Comparison of ENCODE assay signal across 9 mouse cellular contexts in genomic region chr7:34986575-34987150, GRCm38 (mm10).
DNase-seq lines count a peak whose midpoint lies in the region; ATAC-seq and TF ChIP-seq lines count a peak whose summit lies in the region.
"Had no signal": no experiment of that assay in that cellular context is flagged by ENCODE, and none has a peak within 500 bp of the region (broad histone marks: within the 10 kb centered on the region; RNA-seq: fewer than 3 reads in every experiment).

No protein-coding gene starts in this region.

- 54% methylated on average over 7 of the region's 7 CpGs for WGBS in heart, adult 2 months
- 16% methylated on average over 7 of the region's 7 CpGs for WGBS in embryonic facial prominence, embryonic 12.5 days
- 30% methylated on average over 7 of the region's 7 CpGs for WGBS in hindbrain, embryonic 15.5 days
- 51% methylated on average over 7 of the region's 7 CpGs for WGBS in midbrain, embryonic 13.5 days

- no peak overlapping the region for H3K4me2 ChIP-seq in embryonic facial prominence, embryonic 12.5 days (replicated peaks)
- no peak overlapping the region for H3K4me2 ChIP-seq in hindbrain, embryonic 15.5 days
- H3K4me2 ChIP-seq in midbrain, embryonic 13.5 days (replicated peaks) = no peak overlapping the region

- no peaks in the 10 kb centered on the region for H3K27me3 ChIP-seq in heart, adult 2 months (ENCODE audit: control insufficient read depth, insufficient read depth, low read length)
- H3K27me3 ChIP-seq in embryonic facial prominence, embryonic 12.5 days = no peaks in the 10 kb centered on the region
- H3K27me3 ChIP-seq in hindbrain, embryonic 15.5 days = no peaks in the 10 kb centered on the region
- H3K27me3 ChIP-seq in midbrain, embryonic 13.5 days = no peaks in the 10 kb centered on the region

- intact Hi-C loops in heart, adult 2 months (cut with DNase I) = no loop called here

- DNase-seq in heart, adult 11 months = peak; percentile 82
- no peak for DNase-seq in heart, adult 2 months
- no peak for DNase-seq in urinary bladder, adult 18-20 months (ENCODE audit: low spot score in 2 of 2)
- DNase-seq in frontal cortex, postnatal 14 days (ENCODE audit: low spot score in 2 of 2) = no peak
- no peak for DNase-seq in kidney, adult 18-20 months

- ATAC-seq in embryonic facial prominence, embryonic 12.5 days (ENCODE audit: insufficient number of reproducible peaks, insufficient read depth, low FRiP score, low TSS enrichment) = no peak
- ATAC-seq in hindbrain, embryonic 15.5 days (ENCODE audit: low FRiP score, low read depth) = peak; percentile 2; the same call in 1 of the 2 replicates
- ATAC-seq in midbrain, embryonic 13.5 days = peak; percentile 47
- ATAC-seq: inflammation-experienced regulatory T-cells, adult 6 months had no signal

- no peak for TF ChIP-seq CTCF in heart, adult 2 months (IDR thresholded peaks at IDR 0.05)

- H3K36me3 ChIP-seq in heart, adult 2 months (ENCODE audit: control insufficient read depth, insufficient read depth, low read length) = no peaks in the 10 kb centered on the region
- peaks cover 8% of the 10 kb centered on the region for H3K36me3 ChIP-seq in embryonic facial prominence, embryonic 12.5 days
- no peaks in the 10 kb centered on the region for H3K36me3 ChIP-seq in hindbrain, embryonic 15.5 days
- H3K36me3 ChIP-seq in midbrain, embryonic 13.5 days = peaks cover 4% of the 10 kb centered on the region; the same call in 1 of the 2 replicates

- H3K79me2 ChIP-seq in heart, adult 2 months (replicated peaks; ENCODE audit: control insufficient read depth, insufficient read depth, low read length) = no peaks in the 10 kb centered on the region

- H3K4me1 ChIP-seq in heart, adult 2 months (ENCODE audit: control insufficient read depth, insufficient read depth, low read length) = peaks cover 7% of the 10 kb centered on the region
- peaks cover 34% of the 10 kb centered on the region for H3K4me1 ChIP-seq in embryonic facial prominence, embryonic 12.5 days
- H3K4me1 ChIP-seq in hindbrain, embryonic 15.5 days (replicated peaks) = peaks cover 25% of the 10 kb centered on the region
- H3K4me1 ChIP-seq in midbrain, embryonic 13.5 days (replicated peaks) = peaks cover 34% of the 10 kb centered on the region

- TF ChIP-seq POLR2A in heart, adult 2 months (IDR thresholded peaks at IDR 0.05; ENCODE audit: insufficient read depth, low read depth, low read length) = no peak

- H3K9ac ChIP-seq in heart, adult 2 months (ENCODE audit: low read depth, low read length) = no peak overlapping the region
- no peak overlapping the region for H3K9ac ChIP-seq in embryonic facial prominence, embryonic 12.5 days
- no peak overlapping the region for H3K9ac ChIP-seq in hindbrain, embryonic 15.5 days
- no peak overlapping the region for H3K9ac ChIP-seq in midbrain, embryonic 13.5 days (replicated peaks)

- H3K9me3 ChIP-seq in embryonic facial prominence, embryonic 12.5 days = no peaks in the 10 kb centered on the region
- H3K9me3 ChIP-seq in hindbrain, embryonic 15.5 days = no peaks in the 10 kb centered on the region
- no peaks in the 10 kb centered on the region for H3K9me3 ChIP-seq in midbrain, embryonic 13.5 days

- no peak overlapping the region for H3K4me3 ChIP-seq in heart, adult 2 months
- no peak overlapping the region for H3K4me3 ChIP-seq in embryonic facial prominence, embryonic 12.5 days
- H3K4me3 ChIP-seq in hindbrain, embryonic 15.5 days = no peak overlapping the region
- no peak overlapping the region for H3K4me3 ChIP-seq in midbrain, embryonic 13.5 days (replicated peaks)

- no peak for TF ChIP-seq EP300 in heart, adult 2 months (IDR thresholded peaks at IDR 0.05; ENCODE audit: insufficient read depth, low read depth, low read length)

- H3K27ac ChIP-seq in heart, adult 2 months = no peak overlapping the region
- H3K27ac ChIP-seq in embryonic facial prominence, embryonic 12.5 days = peak overlapping the region; percentile 77
- no peak overlapping the region for H3K27ac ChIP-seq in hindbrain, embryonic 15.5 days (replicated peaks)
- H3K27ac ChIP-seq in midbrain, embryonic 13.5 days = peak overlapping the region; percentile 66

Comparison
In these comparisons a context has a peak if more than half of its experiments do, and no peak if none do; other contexts are left out.
1. H3K27ac ChIP-seq: peak in embryonic facial prominence, embryonic 12.5 days (single experiment) and midbrain, embryonic 13.5 days (single experiment); none in heart, adult 2 months (single experiment) and hindbrain, embryonic 15.5 days (single experiment).